Mouse (Mus musculus) lung, postnatal 0 days (tissue): ENCODE results near the gene Eps15l1.

Experiments used
- CTCF ChIP-seq: IDR thresholded peaks from 2 replicates; pipeline ENCODE4 v1.5.1; 2016; ENCODE audit warnings: antibody characterized with exemption, mild to moderate bottlenecking
- EP300 ChIP-seq: IDR thresholded peaks from 2 replicates; pipeline ENCODE4 v1.6.1; 2016; ENCODE audit warnings: antibody characterized with exemption, mild to moderate bottlenecking, control low read depth

- TF ChIP-seq CTCF (no peak), EP300 (no peak)
Measured at GRCm38 (mm10) chr8:72380656-72381055, 40.6 kb downstream of the Eps15l1 start.
